Mouse (Mus musculus) kidney, adult 8-10 months (tissue): Measurements from ENCODE around the gene Lrrc23.

Experiments used
- DNase-seq, 2 experiments: peaks; one replicate each; pipeline ENCODE4 v3.0.0; 2022

Gene Lrrc23

GRCm38 (mm10) chr6:124740211-124740887 lies 39.2 kb downstream of the Lrrc23 start:
- no peak for DNase-seq

- DNase-seq, result no peak
Observed at GRCm38 (mm10) chr6:124739231-124739796, 40.2 kb downstream of the Lrrc23 start.

- DNase-seq, result peak; percentile 92 to 96
Observed at GRCm38 (mm10) chr6:124738511-124739023, 41.0 kb downstream of the Lrrc23 start, which contains the start of gene Ptpn6. Gene Ptpn6 (minus strand): TSS chr6:124738714.

GRCm38 (mm10) chr6:124737040-124737439 lies 42.5 kb downstream of the Lrrc23 start:
- no peak for DNase-seq

- no peak for DNase-seq
Observed at GRCm38 (mm10) chr6:124734417-124734816, 45.1 kb downstream of the Lrrc23 start.

GRCm38 (mm10) chr6:124732476-124733370 lies 46.8 kb downstream of the Lrrc23 start:
- no peak for DNase-seq

GRCm38 (mm10) chr6:124731038-124731437 lies 48.5 kb downstream of the Lrrc23 start:
- no peak for DNase-seq

GRCm38 (mm10) chr6:124729850-124730705 lies 49.4 kb downstream of the Lrrc23 start:
- no peak for DNase-seq

- no peak for DNase-seq
Observed at GRCm38 (mm10) chr6:124728621-124729020, 50.9 kb downstream of the Lrrc23 start.

- no peak for DNase-seq
Observed at GRCm38 (mm10) chr6:124724472-124724871, 55.1 kb downstream of the Lrrc23 start.

GRCm38 (mm10) chr6:124723541-124723940 lies 56.0 kb downstream of the Lrrc23 start:
- no peak for DNase-seq

GRCm38 (mm10) chr6:124722876-124723473 lies 56.6 kb downstream of the Lrrc23 start:
- no peak for DNase-seq

GRCm38 (mm10) chr6:124720904-124721303 lies 58.6 kb downstream of the Lrrc23 start:
- DNase-seq, result no peak
